Mouse (Mus musculus) cerebellum, postnatal 14 days (tissue): ENCODE data around the gene Efhb.

Experiments used
- DNase-seq, 2 experiments: peaks; one replicate each; pipeline ENCODE4 v3.0.0; 2021; ENCODE audit warnings: mixed read lengths in 2 of 2

The Efhb gene

DNA sequence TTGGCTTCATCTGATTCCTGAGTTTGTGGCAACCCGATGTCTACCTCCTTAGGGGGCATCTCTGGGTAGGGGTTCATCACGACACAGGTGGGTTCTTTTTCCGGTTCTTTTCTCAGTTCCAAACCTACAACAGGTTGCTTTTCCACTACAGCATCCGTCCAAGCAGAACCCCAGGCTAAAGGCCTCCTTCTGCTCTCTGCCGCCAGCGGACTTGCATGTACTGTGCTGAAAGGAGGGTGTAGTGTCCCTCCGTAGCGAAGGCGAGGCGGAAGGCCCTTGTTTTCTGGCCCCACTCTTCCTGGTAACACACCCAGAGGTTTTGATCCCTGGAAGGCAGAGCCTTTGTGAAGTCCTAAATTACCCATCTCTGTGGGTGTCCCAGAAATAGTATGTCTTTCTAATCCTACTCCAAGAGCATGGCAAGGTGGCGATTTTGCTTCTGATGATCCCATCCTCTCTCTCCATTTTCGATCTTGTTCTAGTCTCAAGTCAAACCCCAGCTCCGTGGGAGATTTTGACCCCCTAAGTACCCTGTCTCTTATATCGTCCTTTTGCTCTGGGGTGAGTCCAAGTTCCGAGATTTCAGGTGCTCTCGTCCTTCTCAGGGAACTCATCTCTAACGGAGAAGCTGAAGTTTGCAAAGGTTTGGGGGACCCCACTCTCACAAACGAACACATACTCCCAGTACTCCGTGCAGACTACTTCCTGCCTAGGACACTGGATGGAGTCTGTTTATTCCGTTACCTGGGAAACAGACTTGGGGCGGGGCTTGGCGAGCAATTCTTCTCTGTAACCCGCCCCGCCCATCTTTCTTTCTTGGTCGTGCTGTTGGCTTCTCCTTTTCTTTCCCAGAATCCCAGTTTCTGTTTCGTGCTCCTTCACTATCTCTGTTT lies at the start of gene Efhb:
Gene Efhb, minus strand, starts transcription at position 719 of the 893 bp plus-strand sequence.
- peak; percentile 74 to 84 for DNase-seq

DNA sequence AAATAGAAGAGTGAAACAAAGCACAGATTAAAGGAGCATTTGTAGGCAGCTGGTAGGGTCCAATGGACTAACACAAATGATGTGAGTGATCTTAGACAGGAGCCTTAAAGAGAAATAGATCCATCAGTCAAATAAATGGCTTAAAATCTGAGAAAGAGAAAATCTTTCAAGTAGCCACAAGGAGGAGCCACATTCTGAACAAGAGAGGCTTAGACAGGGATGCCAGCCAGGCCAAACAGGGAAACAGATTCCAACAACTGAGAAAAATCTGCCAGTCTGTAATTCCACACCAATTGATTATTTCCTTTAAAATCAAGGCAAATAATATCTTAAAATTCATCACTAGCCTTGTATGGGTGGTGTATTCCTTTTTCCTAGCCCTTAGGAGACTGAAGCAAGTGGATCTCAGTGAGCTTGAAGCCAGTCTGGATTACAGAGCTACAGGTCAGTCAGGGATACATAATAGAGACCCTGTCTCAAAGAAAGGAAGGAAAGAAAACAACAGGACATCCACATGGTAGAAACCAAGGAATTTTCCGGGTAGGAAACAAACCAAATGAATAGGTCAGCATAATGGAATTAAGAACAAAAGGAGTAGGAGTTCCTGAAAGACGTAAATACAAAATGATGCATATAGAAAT lies 49.3 kb upstream of the Efhb start:
- peak; percentile 71 to 72 for DNase-seq

DNA sequence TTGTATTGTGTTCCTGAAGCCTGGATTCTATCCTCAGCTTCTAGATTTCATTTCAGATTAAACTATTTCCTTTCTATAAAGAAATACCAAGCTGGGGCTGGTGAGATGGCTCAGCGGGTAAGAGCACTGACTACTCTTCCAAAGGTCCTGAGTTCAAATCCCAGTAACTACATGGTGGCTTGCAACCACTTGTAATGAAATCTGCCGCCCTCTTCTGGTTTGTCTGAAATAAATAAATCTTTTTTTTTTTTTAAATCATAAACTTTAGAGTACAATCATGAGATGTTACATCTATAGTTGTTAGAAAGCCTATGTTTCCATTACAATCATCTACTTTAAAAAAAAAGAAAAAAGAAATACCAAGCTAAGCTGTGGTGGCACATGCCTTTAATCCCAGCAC lies 39.8 kb upstream of the Efhb start:
- DNase-seq: no peak

DNA sequence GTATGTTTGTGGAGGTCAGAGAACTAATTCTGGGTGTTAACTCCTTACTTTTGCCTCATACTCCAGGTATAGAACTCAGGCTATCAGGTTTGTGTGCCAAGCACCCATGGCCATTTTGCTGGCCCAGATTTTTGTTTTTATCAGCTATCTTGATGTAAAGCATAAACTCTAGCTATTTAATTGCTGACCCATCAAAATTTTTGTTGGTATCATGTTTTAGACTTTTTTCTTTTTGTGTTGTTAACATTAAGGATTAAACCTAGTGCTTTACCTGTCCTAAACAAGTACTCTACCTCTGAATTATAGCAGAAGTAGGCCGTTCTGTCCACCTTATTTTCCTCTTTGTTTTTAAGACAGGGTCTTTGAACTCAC lies 25.9 kb upstream of the Efhb start:
- DNase-seq: no peak

DNA sequence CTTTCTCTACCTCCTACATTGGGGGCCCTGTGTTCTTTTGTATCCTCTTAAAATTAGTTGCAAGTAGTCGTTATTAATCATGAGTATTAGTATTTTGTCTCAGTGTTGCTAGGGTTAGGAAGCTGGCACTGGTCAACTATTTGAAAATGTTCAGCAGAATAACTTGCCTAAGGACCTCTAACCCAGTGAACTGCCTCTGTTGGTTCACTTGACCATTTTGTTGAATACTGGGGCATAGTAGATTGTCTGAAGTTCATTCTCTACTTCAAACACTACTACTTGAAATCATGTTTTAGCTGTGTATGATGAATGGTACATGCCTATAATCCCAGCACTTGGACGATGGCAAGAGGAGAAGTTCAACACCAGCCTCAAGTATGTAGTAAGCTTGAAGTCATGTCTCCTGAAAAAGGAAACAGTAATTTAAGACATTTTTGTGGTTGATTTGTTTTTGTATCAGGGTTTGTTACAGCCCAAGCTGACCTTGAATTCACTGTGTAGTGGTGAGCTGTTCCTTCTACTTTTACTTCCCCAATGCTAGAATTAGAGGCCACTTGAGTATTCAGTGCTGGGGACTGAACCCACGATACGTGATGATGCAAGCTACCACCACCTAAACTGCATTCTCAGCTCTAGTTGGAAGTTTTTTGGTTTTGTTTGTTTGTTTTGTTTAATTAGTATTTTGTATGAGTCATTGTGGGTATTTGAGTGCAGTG lies 25.3 kb upstream of the Efhb start:
- no peak for DNase-seq

DNA sequence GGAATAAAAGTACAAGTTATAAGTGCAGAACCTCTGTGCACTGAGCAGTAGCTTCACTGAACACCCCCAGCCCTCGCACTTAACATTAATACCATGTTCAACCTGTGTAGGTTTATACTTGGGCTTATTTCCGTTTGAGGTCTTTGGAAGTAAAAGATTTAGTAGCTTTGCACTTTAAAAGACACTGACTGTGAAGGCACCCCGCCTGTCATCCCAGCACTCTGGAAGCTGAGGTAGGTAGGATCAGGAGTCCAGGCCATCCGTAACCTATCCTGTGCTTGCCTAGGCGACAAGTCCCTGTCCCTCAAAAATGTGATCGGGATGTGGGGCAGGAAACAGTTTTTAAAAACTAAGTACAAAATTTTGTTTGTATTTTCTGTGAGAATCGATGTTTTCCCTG lies 17.3 kb upstream of the Efhb start:
- DNase-seq: no peak

DNA sequence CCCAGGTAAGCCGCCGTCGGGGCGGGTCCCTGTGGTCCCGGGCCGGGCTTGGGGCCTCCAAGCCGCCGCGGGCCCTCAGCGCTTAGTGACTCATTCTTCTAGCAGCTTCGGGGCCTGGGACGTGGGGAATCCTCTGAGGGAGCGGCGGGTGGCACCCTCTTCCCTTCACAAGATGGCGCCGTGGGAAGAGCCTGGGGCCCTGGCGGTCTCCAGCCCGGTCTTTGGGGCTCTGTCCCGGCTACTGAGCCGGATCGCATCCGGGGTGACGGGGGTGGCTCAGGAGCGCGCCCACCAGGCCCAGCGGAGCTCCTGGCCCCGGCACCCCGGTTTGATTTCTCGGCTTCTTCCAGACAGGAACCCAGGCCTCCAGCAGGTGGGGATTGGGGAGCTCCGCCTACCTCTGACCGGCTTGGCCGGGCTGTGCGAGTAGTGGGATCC lies 16.5 kb upstream of the Efhb start:
- DNase-seq: peak in 1 of 2 experiments; percentile 57

DNA sequence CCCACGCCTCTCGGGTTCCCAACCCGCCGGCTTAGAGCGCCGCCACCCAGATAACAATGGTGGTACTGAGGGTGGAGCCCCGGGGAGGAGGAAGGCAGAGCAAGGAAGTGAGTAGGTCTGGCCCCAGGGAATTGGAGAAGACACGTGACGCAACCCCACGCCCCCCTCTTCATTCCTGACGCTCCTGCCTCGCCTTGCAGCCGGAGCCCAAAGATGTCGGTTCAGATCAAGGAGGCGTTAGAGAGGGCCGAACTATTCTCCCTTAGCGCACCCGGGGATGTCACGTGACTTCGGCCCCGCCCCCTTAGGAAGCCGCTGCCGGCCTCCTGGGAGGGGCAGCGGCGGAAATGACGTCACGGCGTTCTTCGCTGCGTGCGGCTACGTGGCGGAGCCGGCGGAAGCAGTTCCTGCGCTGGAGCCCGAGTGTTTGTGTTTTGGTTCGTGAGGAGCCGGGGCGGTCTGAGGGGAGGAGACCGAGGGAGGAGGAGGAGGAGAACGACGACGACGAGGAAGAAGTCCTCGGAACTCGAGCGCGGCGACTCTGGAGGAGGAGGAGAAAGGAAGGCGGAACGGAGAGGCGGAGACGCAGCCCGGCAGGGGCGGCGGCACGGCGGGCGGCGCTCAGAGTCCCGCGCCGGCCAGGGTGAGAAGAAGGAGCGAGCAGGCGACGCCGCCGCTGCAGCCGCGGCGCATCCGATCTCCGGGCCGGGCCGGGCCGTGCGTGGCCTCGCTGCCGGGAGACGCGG lies 15.9 kb upstream of the Efhb start, which contains the start of gene Rab5a:
Gene Rab5a, plus strand, starts transcription at position 377 of the 746 bp plus-strand sequence.
- peak; percentile 100 for DNase-seq

DNA sequence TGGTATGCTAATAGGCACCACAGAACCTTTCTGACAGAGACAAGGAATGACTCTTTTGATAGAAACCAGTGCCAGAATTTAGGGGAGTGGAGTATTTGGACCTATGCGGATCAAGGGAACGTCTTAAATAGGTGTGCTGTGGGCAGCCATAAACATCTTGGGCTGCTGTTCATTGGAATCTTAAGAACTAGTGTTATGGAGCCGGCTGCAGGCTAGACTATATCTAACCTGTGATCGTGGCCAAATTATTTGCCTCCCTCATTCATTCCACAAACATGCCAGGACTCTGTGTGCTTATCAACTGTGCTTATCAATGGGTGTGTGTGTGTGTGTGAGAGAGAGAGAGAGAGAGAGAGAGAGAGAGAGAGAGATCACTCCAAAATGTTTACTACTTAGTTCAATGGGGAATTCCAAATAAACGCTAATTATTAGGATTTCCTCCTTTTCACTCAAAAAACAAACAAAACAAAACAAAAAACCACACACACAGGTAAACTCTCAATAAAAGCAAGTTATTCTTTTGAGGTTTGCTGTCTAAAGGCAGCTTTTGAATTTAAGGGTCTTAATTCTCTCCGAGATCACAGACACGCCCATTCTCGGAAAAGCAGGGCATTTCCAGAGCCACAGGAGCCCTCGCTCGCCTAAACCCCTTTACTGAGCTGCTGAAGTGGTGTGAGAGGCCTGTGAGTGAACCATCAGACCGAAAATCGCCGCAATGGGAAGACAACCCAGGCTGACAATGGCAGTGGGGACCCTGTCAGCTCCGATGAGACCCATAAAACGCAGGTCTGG lies 15.1 kb upstream of the Efhb start:
- DNase-seq: no peak

DNA sequence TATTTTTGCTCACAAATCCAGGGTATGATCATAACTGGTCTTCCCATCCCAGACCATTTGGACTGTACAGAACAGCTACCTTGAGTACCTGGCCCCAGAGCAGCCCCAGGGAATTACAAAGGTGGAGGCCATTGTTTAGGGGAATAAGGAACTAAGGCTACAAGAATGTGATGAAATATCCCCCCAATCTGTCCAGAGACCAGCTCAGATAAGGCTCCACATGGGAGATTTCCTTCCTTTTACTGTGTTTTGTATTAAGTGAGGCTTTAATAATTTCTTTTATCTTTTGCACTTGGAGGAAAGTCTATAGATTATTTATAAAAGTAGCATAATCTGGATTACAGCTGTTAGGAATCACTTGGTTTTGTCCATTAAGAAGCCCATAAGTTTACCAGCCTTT lies 5.6 kb upstream of the Efhb start:
- no peak for DNase-seq

DNA sequence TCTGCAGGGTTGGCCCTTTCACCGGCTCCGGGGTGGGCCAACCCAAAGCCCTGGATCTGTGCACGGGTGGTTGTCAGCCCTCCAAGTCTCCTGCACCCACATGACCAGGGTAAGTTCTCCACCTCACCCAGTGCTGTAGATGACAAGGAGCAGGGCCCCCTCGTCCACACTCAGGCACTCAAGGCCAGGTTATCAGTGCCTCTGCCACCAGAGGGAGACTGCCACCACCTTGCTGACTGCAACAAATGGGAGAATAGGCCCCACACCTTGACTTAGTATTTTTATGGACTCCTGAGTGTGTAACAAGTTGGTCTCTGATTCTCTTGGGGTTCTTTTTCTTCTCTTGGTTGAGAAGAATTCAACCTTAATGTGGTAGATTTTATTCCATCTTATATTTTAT lies 2.4 kb upstream of the Efhb start:
- DNase-seq: no peak

DNA sequence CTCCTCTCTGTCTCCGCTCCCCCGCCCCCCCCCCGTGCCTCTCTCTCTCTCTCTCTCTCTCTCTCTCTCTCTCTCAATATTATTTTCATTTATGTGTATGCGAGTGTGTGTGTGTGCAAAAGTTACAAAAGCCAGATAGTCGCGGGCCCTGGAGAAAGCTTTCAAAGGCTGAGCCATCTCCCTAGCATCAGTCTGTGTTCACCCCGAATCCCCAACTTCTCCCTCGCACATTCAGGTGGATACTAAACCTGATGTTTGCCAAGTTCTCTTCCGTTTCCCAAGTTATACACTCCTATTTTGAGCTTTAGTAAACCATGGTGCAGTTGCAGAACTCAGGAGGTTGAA lies 347 bp upstream of the Efhb start:
- no peak for DNase-seq

DNA sequence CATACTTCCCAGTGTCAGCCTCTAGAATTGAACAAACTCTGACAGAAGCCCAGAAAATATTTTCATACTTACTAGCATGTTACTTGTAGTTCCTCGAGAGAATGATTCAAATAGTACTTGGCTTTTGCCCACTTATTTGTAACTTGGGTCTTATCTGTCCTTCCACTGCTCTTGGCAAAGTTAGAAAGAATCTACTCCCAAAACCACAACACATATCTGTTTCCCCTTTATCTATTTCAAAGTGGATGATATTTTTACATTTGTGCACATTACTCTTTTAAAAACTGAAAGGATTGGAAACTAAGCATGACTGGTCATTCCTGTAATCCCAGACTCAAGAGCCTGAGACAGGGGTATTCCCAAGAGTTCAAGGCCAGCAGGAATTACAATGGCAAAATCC lies 6.4 kb downstream of the Efhb start:
- no peak for DNase-seq

DNA sequence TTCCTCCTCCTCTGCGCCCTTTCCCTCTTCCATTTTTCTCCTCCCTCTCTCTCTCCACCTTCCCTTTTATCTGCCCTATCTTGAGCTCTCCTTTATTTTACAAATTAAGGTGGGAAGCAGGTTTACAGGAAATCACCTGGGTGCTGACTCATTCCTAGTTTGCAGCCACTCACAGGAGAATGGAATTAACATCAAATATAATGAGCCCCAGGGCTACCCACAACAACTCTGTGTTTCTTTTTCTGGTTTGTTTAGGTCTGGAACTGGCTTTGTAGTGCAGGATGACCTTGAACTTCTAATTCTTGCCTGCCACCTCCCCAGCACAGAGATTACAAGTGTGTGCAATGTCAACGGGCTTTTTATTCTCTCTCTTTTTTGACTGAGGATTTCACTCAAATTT lies 7.0 kb downstream of the Efhb start:
- no peak for DNase-seq

DNA sequence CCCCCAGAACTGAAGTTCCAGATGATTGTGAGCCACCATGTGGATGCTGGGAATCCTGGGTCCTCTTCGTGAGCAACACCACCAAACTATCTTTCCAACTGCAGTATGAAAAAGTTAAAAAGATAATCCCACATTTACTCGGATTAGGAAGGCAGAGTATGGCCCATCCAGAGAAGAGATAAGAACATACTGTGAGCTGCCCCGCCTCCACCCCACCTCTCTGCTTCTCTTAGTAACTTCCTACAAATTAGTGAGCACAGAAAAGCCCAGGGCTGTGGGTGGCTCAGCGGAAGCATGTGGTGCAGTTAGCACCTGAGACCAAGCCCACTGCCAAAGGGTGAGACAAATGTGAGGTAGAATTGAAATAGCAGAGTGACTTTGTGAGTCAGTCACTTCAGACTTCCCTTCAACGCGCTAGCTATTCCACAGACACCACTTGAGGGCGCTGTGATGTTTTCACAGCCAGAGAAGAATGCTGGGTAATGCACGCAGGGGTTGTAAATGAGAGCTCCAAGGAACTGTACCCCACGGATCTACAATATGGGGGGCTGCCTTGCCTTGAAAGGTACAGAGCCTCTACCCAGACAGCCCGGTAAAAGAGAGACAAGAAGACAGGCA lies 60.3 kb downstream of the Efhb start:
- DNase-seq: peak; percentile 34 to 48

DNA sequence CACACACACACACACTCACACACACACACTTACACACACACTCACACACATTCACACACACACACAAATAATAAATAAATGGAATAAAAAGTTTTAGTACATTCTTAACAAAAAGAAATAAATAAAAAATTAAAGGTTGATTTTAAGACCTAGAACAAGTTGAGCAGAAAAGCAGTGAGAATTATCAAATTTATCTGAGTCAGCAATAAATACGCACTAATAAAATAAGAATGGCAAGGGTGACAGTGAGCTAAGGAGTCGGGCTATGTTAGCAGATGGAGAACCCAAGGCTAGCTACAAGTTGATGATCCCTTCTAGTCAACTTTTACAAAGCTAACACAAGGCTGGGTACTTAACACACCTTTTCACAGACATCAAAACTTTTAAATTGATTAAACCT lies 69.9 kb downstream of the Efhb start:
- no peak for DNase-seq

DNA sequence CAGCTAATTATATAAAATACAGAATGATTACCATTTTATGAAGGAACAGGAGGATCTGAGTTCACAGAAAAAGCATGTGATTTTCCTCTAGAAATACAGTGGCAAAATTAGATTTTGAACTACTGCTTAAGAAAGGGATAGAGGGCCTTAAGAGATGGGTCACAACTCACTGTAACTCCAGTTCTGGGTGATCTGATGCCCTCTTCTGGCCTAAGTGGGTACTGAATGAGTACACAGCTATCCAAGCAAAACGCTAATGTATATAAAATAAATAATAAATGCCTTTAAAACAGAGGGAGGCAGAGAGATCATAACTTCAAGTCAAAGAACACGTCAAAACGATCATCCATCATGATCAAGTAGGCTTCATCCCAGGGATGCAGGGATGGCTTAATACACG lies 73.6 kb downstream of the Efhb start:
- peak; percentile 62 to 77 for DNase-seq

DNA sequence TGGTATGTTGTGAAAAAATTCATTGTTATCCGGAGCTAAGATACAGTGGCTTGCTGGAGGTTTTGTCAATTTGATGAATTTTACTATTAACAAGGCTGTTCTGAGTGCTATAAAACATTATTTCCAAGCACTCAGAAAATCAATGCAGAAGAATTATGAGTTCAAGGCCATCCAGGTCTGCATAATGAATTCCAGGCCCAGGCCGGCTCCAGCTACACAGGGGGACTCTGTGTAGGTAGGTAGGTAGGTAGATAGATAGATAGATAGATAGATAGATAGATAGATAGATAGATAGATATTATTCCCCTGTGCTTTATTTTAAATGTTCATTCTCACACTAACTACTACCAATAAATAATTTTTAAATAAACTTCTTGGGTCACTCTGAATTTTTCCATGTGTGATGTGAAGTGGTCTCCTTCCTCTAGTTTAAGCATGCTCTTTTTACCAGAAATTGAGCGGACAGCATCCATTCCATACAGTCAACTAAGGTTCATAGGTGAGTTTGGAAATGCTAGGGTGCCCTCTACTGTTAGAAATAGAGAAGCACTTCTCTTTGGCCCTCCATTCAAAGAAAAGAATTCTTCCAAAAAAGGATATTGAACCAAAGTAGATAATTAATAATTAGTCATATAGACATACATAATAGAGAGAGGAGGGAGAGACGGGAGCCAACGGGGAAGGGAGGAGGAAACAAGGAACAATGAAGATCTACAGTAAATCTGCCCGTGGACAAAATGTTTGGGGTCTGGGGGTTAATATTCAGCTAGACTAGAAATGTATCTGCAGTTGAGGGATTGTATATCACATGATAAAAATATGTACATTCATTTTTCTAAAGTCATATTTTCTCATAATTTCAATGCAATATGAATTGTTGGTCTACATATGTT lies 75.3 kb downstream of the Efhb start:
- DNase-seq: peak; percentile 10 to 40

DNA sequence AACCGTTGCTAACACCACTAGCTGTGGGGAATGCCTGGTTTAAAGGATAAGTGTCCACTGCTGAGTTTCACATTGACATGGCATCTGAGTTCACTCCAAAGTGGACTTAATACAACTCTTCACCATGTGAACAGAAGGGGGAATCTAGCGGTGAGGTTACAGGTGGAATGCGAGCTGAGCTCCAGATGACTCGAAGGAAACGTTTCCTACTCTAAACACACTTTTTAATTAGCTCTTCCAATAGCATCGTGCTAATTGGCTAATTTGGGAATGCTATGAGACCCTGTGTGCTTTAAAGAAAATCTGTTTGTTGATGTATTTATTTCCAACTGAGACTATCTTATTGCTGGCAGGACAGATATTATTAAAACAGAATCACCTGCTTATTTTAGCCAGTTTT lies 76.3 kb downstream of the Efhb start:
- no peak for DNase-seq

DNA sequence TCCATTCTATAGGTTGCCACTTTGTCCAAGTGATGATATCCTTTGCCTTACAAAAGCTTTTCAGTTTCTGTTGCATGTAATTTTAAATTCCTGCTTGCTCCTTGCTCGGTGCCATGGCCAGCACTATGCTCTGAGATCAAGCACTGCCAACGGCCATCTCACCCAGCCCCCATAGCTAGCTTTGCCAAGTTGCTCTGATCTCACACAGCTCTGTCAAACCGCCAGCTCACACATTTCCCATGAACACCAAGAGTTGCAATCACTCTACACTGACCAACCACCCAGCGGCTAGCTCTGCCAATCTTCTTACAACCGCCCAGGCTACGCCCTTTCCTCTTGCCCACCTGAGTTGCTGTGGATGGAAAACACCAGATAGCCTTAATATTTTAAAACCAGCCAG lies 99.0 kb downstream of the Efhb start:
- peak; percentile 41 to 66 for DNase-seq
